Mouse (Mus musculus) retina, postnatal 1 day (tissue): ENCODE measurements around the gene Oog4.
A peak's percentile ranks its signal among the peaks of the same experiment; 100 is the strongest.
"Not testable (repeated sequence)": the region's sequence is repeated elsewhere in the genome, so short reads cannot be mapped to it uniquely, and the experiment has no call there.

Source experiments
- DNase-seq: peaks from one replicate; pipeline ENCODE4 v3.0.0-alpha.2; 2012

Gene Oog4

DNA sequence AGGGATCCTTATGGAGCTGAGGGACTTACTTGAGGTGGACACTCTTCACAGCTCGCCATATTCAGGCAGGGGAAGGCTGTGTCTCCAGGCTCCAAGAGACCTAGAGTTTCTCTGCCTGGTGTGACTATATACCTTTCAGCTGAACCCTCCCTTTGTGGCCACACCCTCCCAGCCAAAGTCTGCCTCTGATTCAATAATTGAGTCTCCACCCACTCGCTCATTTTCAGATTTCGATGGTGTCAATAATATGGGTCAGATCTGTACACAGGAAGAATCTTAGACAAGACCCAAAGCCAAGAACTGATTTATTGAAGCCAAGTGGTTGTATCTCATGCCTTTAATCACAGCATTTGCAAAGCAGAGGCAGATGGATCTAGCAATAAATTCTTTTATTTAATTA is at the start of gene Oog4:
TSS of gene Oog4 (minus strand) at position 101 of the 400 bp plus-strand sequence.
- no peak for DNase-seq

DNA sequence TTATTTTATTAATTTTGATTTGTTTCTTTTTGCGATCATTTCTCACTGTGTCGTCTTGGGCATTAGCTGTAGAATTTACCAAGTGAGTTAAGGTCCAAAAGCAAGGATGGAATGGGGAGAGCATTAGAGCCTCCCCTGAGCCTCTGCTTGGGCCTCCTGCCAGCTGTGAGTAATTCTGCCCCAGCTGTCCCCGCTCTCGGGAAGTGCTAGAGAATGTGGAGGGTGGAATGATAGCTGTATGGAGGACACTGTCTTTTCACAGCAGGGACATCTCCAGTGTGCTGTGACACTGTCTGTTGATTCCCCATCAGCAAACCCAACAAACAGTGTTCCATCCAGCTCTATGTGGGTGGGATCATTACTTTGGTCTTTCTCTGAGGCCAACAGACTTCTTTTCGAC is 23.4 kb downstream of the Oog4 start:
- DNase-seq: not testable (repeated sequence)

- no peak for DNase-seq
These were observed 36.0 kb downstream of the Oog4 start for GRCm38 (mm10) chr4:143414121-143414520.

GRCm38 (mm10) chr4:143413621-143414020 is 36.5 kb downstream of the Oog4 start:
- DNase-seq: no peak

DNA sequence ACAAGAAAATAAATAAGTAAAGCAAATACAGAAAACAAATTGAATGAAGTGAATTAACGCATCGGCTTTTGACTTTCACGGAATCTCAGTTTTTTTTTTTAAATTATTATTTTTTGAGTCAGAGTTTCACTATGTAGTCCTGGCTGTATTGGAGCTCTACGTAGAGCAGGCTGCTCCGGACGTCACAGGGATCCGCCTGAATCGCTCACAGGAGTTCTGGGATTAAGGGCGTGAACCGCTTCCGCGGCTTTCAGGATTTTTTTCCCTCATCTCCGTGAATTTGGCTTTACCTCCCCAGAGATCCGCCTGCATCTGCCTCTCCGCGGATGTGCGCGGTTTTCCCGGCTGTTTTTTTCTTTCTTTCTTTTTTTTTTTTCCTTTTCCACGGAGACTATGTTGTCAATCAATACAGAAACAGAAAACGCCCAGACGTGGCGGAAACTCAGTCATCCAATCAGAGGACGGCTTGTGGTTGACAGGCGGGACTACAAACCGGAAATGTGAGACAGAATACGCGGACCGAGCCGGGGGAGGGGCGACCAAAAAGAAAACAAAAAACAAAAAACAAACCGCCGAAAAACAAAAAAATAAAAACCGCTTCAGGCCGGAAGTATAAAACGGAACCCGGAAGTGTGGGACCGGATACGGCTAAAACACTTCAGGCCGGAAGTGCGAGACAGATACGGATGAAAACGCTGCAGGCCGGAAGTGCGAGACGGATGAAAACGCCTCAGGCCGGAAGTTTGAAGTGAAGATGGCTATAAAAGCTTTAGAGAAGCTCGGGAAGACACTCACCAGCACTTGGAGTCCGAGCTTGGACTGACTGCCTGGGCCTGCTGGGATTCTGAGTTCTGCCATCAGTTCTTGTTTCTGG is 37.7 kb downstream of the Oog4 start, which contains the start of gene Pramef8:
TSS of gene Pramef8 (plus strand) at position 208 of the 874 bp plus-strand sequence.
- DNase-seq: peak; percentile 97

DNA sequence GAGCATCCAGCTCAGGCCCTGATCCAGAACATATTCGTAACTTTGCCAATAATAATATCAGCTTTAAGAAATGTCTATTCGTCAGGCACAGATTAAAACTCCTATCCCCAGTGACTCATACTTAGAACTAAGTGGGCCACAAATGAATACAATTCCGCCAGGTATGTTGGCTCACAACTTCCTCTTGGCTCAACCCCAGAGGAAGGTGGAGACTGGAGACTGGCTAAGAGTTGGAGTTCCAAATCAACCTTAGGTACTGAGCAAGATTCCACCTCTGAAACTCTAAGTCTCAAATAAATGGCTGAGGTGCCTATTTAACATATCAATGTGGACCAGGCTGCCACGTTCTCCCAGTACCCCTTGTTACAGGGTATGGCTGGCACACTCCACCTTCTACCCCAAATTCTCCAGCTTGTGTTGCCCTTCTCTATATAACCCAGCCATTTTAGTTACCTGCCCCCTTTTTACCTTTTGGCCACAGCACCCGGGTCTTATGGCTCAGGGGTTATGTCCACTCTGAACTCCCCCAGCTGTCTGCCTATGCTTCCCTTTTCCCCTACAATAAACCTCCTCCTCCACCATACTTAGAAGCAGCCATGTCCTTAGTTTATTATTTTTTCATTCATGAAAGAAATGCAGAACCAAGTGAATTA is 38.4 kb downstream of the Oog4 start:
- DNase-seq: no peak

GRCm38 (mm10) chr4:143394181-143394580 is 55.9 kb downstream of the Oog4 start, which contains the start of gene Pramel1:
Gene Pramel1 (plus strand): TSS chr4:143394428.
- no peak for DNase-seq

GRCm38 (mm10) chr4:143388955-143389702 is 61.0 kb downstream of the Oog4 start:
- DNase-seq: peak; percentile 83
